In genomic region chr6:47319309-47319983, GRCm38 (mm10) we compare ENCODE assay signal across 9 mouse cellular contexts.
DNase-seq lines count a peak whose midpoint lies in the region; ATAC-seq and TF ChIP-seq lines count a peak whose summit lies in the region.
"Had no signal": no experiment of that assay in that cellular context is flagged by ENCODE, and none has a peak within 500 bp of the region (broad histone marks: within the 10 kb centered on the region; RNA-seq: fewer than 3 reads in every experiment).

No protein-coding gene starts in this region.

- no peak overlapping the region for H3K9ac ChIP-seq in midbrain, postnatal 0 days (replicated peaks; ENCODE audit: low read length, poor library complexity, severe bottlenecking)
- no peak overlapping the region for H3K9ac ChIP-seq in embryonic facial prominence, embryonic 14.5 days (ENCODE audit: low read depth, low read length)
- no peak overlapping the region for H3K9ac ChIP-seq in intestine, embryonic 16.5 days (ENCODE audit: low read depth, low read length)
- no peak overlapping the region for H3K9ac ChIP-seq in liver, embryonic 11.5 days (ENCODE audit: low read depth, low read length)
- H3K9ac ChIP-seq: liver, postnatal 0 days had no signal

- H3K27ac ChIP-seq in midbrain, embryonic 10.5 days (replicated peaks), result peak overlapping the region; percentile 73
- no peak overlapping the region for H3K27ac ChIP-seq in midbrain, postnatal 0 days (ENCODE audit: low read depth, low read length)
- no peak overlapping the region; the same call in 1 of the 2 replicates for H3K27ac ChIP-seq in embryonic facial prominence, embryonic 14.5 days (replicated peaks; ENCODE audit: low read depth, low read length)
- H3K27ac ChIP-seq in intestine, embryonic 16.5 days (ENCODE audit: low read length), result no peak overlapping the region
- no peak overlapping the region for H3K27ac ChIP-seq in liver, embryonic 11.5 days (ENCODE audit: low read depth, low read length)

- peak overlapping the region; percentile 32 for H3K4me3 ChIP-seq in midbrain, embryonic 10.5 days
- H3K4me3 ChIP-seq in midbrain, postnatal 0 days (ENCODE audit: low read depth, low read length), result no peak overlapping the region
- no peak overlapping the region for H3K4me3 ChIP-seq in embryonic facial prominence, embryonic 14.5 days (ENCODE audit: low read depth, low read length)
- no peak overlapping the region for H3K4me3 ChIP-seq in intestine, embryonic 16.5 days (ENCODE audit: low read length)
- no peak overlapping the region for H3K4me3 ChIP-seq in liver, embryonic 11.5 days (ENCODE audit: low read depth, low read length)
- H3K4me3 ChIP-seq: erythroblast, embryonic 14.5 days had no signal

- H3K27me3 ChIP-seq in midbrain, embryonic 10.5 days (ENCODE audit: low read depth, poor library complexity, severe bottlenecking), result no peaks in the 10 kb centered on the region
- no peaks in the 10 kb centered on the region for H3K27me3 ChIP-seq in midbrain, postnatal 0 days (ENCODE audit: insufficient read depth, low read length)
- H3K27me3 ChIP-seq in embryonic facial prominence, embryonic 14.5 days (replicated peaks; ENCODE audit: control insufficient read depth, insufficient read depth, low read length), result no peaks in the 10 kb centered on the region
- no peaks in the 10 kb centered on the region for H3K27me3 ChIP-seq in intestine, embryonic 16.5 days (replicated peaks; ENCODE audit: control insufficient read depth, insufficient read depth, low read length)
- no peaks in the 10 kb centered on the region for H3K27me3 ChIP-seq in liver, embryonic 11.5 days (replicated peaks; ENCODE audit: control insufficient read depth, insufficient read depth, low read length)

- 5% methylated on average over 5 of the region's 5 CpGs for WGBS in midbrain, embryonic 10.5 days
- WGBS in midbrain, postnatal 0 days, result 13% methylated on average over 5 of the region's 5 CpGs
- WGBS in embryonic facial prominence, embryonic 14.5 days, result 14% methylated on average over 5 of the region's 5 CpGs
- WGBS in intestine, embryonic 16.5 days, result 24% methylated on average over 5 of the region's 5 CpGs
- 37% methylated on average over 5 of the region's 5 CpGs for WGBS in liver, embryonic 11.5 days

- H3K36me3 ChIP-seq in midbrain, embryonic 10.5 days, result no peaks in the 10 kb centered on the region
- no peaks in the 10 kb centered on the region for H3K36me3 ChIP-seq in midbrain, postnatal 0 days (ENCODE audit: insufficient read depth, low read length)
- no peaks in the 10 kb centered on the region for H3K36me3 ChIP-seq in embryonic facial prominence, embryonic 14.5 days (ENCODE audit: control insufficient read depth, insufficient read depth, low read length)
- no peaks in the 10 kb centered on the region for H3K36me3 ChIP-seq in intestine, embryonic 16.5 days (ENCODE audit: control insufficient read depth, insufficient read depth, low read length)
- no peaks in the 10 kb centered on the region for H3K36me3 ChIP-seq in liver, embryonic 11.5 days (ENCODE audit: control insufficient read depth, insufficient read depth, low read length)

- H3K9me3 ChIP-seq in midbrain, embryonic 10.5 days (replicated peaks), result no peaks in the 10 kb centered on the region
- H3K9me3 ChIP-seq in midbrain, postnatal 0 days (ENCODE audit: low read length), result no peaks in the 10 kb centered on the region
- H3K9me3 ChIP-seq in embryonic facial prominence, embryonic 14.5 days (ENCODE audit: control insufficient read depth, low read length), result no peaks in the 10 kb centered on the region
- H3K9me3 ChIP-seq in intestine, embryonic 16.5 days (ENCODE audit: control insufficient read depth, low read length), result no peaks in the 10 kb centered on the region
- no peaks in the 10 kb centered on the region for H3K9me3 ChIP-seq in liver, embryonic 11.5 days (ENCODE audit: control insufficient read depth, low read length)

- H3K4me2 ChIP-seq in midbrain, postnatal 0 days (ENCODE audit: low read depth, low read length, poor library complexity, severe bottlenecking), result no peak overlapping the region
- H3K4me2 ChIP-seq in embryonic facial prominence, embryonic 14.5 days (ENCODE audit: low read depth, low read length), result peak overlapping the region; percentile 35
- H3K4me2 ChIP-seq in intestine, embryonic 16.5 days (ENCODE audit: low read depth, low read length), result peak overlapping the region; percentile 9
- no peak overlapping the region for H3K4me2 ChIP-seq in liver, embryonic 11.5 days

- peaks cover 27% of the 10 kb centered on the region for H3K4me1 ChIP-seq in midbrain, embryonic 10.5 days
- H3K4me1 ChIP-seq in midbrain, postnatal 0 days (ENCODE audit: insufficient read depth, low read length), result no peaks in the 10 kb centered on the region
- peaks cover 15% of the 10 kb centered on the region for H3K4me1 ChIP-seq in embryonic facial prominence, embryonic 14.5 days (ENCODE audit: control insufficient read depth, insufficient read depth, low read length)
- peaks cover 17% of the 10 kb centered on the region; the same call in 1 of the 2 replicates for H3K4me1 ChIP-seq in intestine, embryonic 16.5 days (ENCODE audit: control insufficient read depth, insufficient read depth, low read length)
- H3K4me1 ChIP-seq in liver, embryonic 11.5 days (replicated peaks; ENCODE audit: control insufficient read depth, insufficient read depth, low read length), result peaks cover 13% of the 10 kb centered on the region

- ATAC-seq in midbrain, postnatal 0 days (ENCODE audit: low FRiP score), result no peak
- no peak for ATAC-seq in embryonic facial prominence, embryonic 14.5 days (ENCODE audit: low read depth)
- ATAC-seq in intestine, embryonic 16.5 days, result peak; percentile 33; the same call in 1 of the 2 replicates
- ATAC-seq in liver, embryonic 11.5 days (replicated peaks; ENCODE audit: low FRiP score), result no peak
- ATAC-seq: liver, postnatal 0 days had no signal

- DNase-seq in midbrain, embryonic 10.5 days (ENCODE audit: low spot score), result peak; percentile 45
- DNase-seq in midbrain, postnatal 0 days (ENCODE audit: low spot score), result no peak
- no peak for DNase-seq in embryonic facial prominence, embryonic 14.5 days (ENCODE audit: low spot score)
- no peak for DNase-seq in gastrocnemius, adult 18-20 months (ENCODE audit: low spot score)
- no peak for DNase-seq in liver, embryonic 11.5 days (ENCODE audit: low spot score)
- no peak for DNase-seq in Muller cell, postnatal 12 days (ENCODE audit: inconsistent ontology term)
- DNase-seq: liver, postnatal 0 days had no signal

- no peak for TF ChIP-seq CTCF in midbrain, postnatal 0 days (IDR thresholded peaks at IDR 0.05)

Comparison
In these comparisons a context has a peak if more than half of its experiments do, and no peak if none do; other contexts are left out.
1. H3K4me2 ChIP-seq: peak in embryonic facial prominence, embryonic 14.5 days (single experiment) and intestine, embryonic 16.5 days (single experiment); none in midbrain, postnatal 0 days (single experiment) and liver, embryonic 11.5 days (single experiment).